Mouse (Mus musculus) liver, embryonic 14.5 days (tissue): ENCODE results near the gene Cda.

ENCODE experiments used
- CTCF ChIP-seq: IDR thresholded peaks from 2 replicates; pipeline ENCODE4 v1.5.1; 2016; ENCODE audit warnings: antibody characterized with exemption, low read depth, control low read depth
- EP300 ChIP-seq: IDR thresholded peaks from 2 replicates; pipeline ENCODE4 v1.6.1; 2016; ENCODE audit warnings: antibody characterized with exemption, low read depth

DNA sequence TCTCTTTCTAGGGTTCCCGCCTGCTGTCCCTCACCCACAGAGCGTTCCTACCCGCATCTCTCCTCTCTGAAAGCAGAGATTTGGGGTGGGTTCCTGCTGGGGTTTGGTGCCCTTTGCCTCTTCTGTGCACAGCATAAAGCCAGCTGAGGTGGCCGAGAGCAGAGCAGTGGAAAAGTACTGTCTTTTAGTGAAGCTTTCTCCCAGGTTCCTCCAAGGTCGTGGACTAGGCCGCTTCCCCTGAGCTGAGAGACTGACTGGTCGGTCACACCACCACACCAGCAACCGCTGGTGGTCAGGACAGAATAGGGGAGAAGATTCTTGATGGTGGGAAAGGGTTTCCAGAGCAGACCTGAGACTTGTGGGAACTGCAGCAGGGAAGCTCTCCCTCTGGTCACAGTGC, 28.9 kb upstream of the Cda start:
- no peak for TF ChIP-seq EP300
- TF ChIP-seq CTCF: no peak
